Mouse (Mus musculus): Measurements from ENCODE around the gene Hmcn2.

The Hmcn2 gene

GRCm38 (mm10) chr2:31382952-31383351, 68.7 kb downstream of the Hmcn2 start:
- DNase-seq (ENCODE audit: low spot score in 2 of 2), result no peak

- DNase-seq (ENCODE audit: low spot score in 2 of 2), result no peak
Measured at GRCm38 (mm10) chr2:31416968-31417367, 102.8 kb downstream of the Hmcn2 start.

GRCm38 (mm10) chr2:31418021-31418420, 103.8 kb downstream of the Hmcn2 start:
- no peak for DNase-seq (ENCODE audit: low spot score in 2 of 2)

GRCm38 (mm10) chr2:31418571-31418970, 104.4 kb downstream of the Hmcn2 start:
- DNase-seq (ENCODE audit: low spot score in 2 of 2), result no peak

GRCm38 (mm10) chr2:31420914-31421313, 106.7 kb downstream of the Hmcn2 start:
- no peak for DNase-seq (ENCODE audit: low spot score in 2 of 2)

GRCm38 (mm10) chr2:31422576-31422975, 108.4 kb downstream of the Hmcn2 start:
- no peak for DNase-seq (ENCODE audit: low spot score in 2 of 2)

GRCm38 (mm10) chr2:31431477-31431876, 117.3 kb downstream of the Hmcn2 start:
- DNase-seq (ENCODE audit: low spot score in 2 of 2), result no peak

GRCm38 (mm10) chr2:31434746-31435145, 120.5 kb downstream of the Hmcn2 start:
- no peak for DNase-seq (ENCODE audit: low spot score in 2 of 2)

- no peak for DNase-seq (ENCODE audit: low spot score in 2 of 2)
Measured at GRCm38 (mm10) chr2:31435567-31435966, 121.4 kb downstream of the Hmcn2 start.

- DNase-seq (ENCODE audit: low spot score in 2 of 2), result no peak
Measured at GRCm38 (mm10) chr2:31437480-31438245, 123.4 kb downstream of the Hmcn2 start.

- no peak for DNase-seq (ENCODE audit: low spot score in 2 of 2)
Measured at GRCm38 (mm10) chr2:31439576-31439975, 125.4 kb downstream of the Hmcn2 start.

GRCm38 (mm10) chr2:31442480-31443160, 128.4 kb downstream of the Hmcn2 start:
- DNase-seq (ENCODE audit: low spot score in 2 of 2), result peak in 1 of 2 experiments; percentile 43

GRCm38 (mm10) chr2:31446036-31446435, 131.8 kb downstream of the Hmcn2 start:
- no peak for DNase-seq (ENCODE audit: low spot score in 2 of 2)

GRCm38 (mm10) chr2:31446456-31446855, 132.2 kb downstream of the Hmcn2 start:
- no peak for DNase-seq (ENCODE audit: low spot score in 2 of 2)

- DNase-seq (ENCODE audit: low spot score in 2 of 2), result no peak
Measured at GRCm38 (mm10) chr2:31447536-31447935, 133.3 kb downstream of the Hmcn2 start.

GRCm38 (mm10) chr2:31448756-31449440, 134.7 kb downstream of the Hmcn2 start:
- no peak for DNase-seq (ENCODE audit: low spot score in 2 of 2)

- peak; percentile 56 to 64 for DNase-seq (ENCODE audit: low spot score in 2 of 2)
Measured at GRCm38 (mm10) chr2:31449441-31449815, 135.2 kb downstream of the Hmcn2 start.

GRCm38 (mm10) chr2:31449902-31450301, 135.7 kb downstream of the Hmcn2 start:
- no peak for DNase-seq (ENCODE audit: low spot score in 2 of 2)

GRCm38 (mm10) chr2:31450661-31451060, 136.4 kb downstream of the Hmcn2 start:
- DNase-seq (ENCODE audit: low spot score in 2 of 2), result no peak

GRCm38 (mm10) chr2:31451530-31451929, 137.3 kb downstream of the Hmcn2 start:
- DNase-seq (ENCODE audit: low spot score in 2 of 2), result no peak

- DNase-seq (ENCODE audit: low spot score in 2 of 2), result no peak
Measured at GRCm38 (mm10) chr2:31453011-31453410, 138.8 kb downstream of the Hmcn2 start.

GRCm38 (mm10) chr2:31453559-31454177, 139.5 kb downstream of the Hmcn2 start:
- DNase-seq (ENCODE audit: low spot score in 2 of 2), result no peak
